Mouse (Mus musculus) spleen, postnatal 4 days (tissue): ENCODE results near the gene Ccdc60.
"Not testable (repeated sequence)": the region's sequence is repeated elsewhere in the genome, so short reads cannot be mapped to it uniquely, and the experiment has no call there.

Experiments used
- DNase-seq, 2 experiments: peaks; one replicate each; pipeline ENCODE4 v3.0.0; 2022; ENCODE audit warnings: low spot score in 2 of 2

Ccdc60 gene

DNA sequence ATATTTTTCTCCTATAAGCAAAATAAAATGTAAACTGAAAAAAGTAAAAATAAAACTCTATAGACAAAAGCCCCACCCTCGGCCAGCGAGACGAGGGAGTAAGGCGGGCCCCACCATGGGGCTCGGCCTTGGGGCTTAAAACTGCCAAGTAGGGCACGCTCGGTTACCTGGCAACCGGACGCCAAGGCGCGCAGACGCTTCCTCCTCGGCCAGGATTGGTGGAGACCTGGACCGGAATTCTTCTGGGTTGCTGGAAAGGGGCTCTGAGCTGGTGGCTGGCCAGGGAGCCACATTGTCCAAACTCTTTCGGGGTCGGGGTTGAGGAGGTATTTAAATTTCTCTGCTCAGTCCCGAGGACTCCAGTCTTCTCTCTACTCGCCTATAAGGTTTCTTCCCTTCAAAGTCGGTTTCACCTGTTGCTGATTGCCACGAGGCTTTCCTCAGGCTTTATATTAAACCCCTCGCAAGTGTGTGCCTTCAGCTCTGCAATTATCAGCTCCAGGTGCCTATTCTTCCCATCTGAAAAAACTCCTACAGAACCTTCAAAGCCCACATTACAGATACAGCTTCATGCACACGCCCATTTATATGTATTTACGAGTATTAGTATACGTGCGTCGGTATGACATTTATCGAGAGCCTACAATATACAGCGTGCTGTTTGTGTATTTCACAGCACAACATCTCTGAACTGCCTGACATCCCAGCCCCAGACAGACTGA is at the start of gene Ccdc60:
Gene Ccdc60 (minus strand): TSS at position 137 of the 722 bp plus-strand sequence.
- no peak for DNase-seq

DNA sequence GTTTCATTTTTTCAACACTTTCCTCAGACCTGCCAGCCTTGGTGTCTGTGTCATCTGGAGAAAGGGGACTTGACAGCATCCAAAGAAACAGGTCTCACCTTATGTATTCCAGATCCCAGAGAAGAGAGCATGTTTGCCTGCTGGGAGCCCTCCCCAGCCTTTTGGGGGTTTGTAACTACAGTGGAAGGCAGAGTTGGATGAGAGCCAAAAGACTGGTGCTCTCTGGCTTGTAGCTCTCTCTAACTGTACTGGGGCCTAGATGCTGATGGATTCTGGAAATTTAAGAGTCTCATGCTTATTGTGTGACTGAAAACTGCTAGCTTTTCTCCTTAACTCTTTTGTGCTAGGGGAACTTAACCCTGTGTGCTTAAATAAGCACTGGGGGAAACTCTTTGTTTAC is 47.4 kb upstream of the Ccdc60 start:
- DNase-seq = no peak

DNA sequence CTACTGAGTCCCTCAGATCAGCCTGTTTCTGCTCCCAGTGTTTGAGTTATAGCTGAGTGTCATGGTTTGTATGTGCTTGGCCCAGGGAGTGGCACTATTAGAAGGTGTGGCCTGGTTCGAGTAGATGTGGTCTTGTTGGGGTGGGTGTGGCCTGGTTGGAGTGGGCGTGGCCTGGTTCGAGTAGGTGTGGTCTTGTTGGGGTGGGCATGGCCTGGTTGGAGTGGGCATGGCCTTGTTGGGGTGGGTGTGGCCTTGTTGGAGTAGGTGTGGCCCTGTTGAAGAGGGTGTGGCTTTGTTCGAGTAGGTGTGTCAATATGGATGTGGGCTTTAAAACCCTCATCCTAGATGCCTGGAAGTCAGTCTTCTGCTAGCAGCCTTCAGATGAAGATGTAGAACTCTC is 40.1 kb upstream of the Ccdc60 start:
- no peak for DNase-seq

DNA sequence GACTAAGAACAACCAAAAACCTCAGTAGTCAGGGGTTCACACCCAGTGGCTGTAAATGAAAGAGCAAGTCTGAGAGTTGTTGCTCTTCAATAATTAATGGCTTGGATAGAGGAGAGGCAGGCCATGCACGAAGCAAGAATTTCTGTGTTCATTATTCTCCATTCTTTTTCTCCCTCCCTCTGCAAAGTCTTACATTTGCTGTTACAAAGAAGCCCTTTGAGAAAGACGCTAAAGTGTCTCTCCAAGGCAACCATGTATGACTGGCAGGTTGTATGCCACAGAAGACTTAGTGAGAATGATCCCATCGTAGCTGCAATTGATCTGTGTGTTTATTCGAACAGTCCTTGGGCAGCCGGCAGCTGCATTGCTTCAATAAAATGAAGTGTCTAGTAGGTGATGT is 34.6 kb upstream of the Ccdc60 start:
- DNase-seq = no peak

DNA sequence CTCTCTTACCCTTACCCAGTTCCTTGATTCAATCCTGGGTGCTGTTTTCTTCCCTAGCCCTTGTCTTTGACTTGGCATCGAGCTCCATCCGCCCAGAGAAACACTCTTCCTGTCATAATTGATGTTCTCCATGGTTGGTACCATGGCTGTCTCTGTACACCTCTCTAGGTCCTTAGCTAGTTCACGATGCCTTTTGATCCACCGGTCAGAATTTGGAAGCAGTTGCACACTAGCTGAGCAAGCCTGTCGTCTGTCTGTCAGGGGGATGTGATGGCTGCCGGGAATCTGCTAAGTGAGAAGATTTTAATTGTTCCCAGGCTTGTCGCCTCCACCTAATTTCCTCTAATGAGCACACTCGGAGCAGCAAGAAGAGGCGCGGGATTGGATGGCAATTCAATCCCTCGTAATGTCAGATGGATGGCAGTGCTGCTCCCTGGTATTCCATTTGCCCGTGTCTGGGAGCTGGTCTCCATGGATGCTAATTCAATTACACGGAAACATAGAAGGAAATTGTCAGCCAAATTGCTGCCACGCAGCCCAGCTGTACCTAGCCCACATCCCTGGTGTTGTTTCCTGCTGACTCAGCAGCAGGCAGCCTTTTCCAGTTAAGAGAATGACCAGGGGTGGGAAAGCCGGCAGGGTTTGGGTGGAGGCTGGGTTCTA is 33.7 kb upstream of the Ccdc60 start:
- DNase-seq = no peak

DNA sequence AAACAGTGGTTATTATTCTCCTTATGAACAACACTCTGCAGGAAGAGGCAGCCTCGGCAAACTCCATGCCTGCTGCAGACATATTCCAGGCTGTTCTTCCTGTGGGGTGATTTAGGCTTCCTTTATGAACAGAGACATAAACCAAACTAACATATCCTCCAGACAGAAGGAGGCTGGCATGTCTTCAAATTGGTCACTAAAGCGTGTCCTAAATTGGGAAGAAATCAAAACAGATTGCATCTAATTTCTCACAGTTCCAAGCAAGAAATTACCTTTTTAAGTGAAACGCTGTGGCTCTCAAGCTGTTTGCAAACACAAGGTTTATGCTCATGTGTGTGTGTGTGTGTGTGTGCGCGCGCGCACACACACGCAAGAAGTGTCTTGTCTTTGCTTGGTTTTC is 24.9 kb upstream of the Ccdc60 start:
- no peak for DNase-seq

DNA sequence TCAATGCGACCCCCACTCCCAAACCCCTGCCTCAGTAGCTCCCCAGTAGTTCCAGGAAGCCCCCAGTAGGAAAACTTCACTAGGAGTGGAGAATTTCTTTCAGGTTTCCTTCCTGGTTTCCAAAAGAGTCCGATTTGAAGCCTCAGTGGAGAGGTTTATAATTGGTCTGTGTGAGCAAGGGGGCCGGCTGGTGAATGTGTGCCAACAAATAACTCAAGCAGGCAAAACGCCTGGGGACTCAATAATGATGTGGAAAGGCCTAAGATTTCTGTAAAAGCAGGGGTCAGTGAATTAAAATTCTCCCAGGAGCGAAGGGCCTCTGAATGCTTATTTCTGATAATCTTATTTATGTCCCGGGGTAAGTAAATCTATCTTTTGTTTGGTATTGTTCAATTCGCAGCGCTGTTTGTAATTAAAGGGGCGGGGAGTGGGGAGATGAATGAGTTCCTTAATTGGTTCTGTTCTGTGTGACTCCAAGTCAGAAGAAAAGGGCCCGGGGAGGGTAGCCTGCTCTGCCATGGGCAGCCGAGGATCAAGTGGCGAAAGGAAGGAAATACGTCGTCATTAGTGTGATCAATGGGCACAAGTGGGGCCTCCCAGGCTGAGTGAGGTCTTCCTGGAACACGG is 23.4 kb upstream of the Ccdc60 start:
- no peak for DNase-seq

DNA sequence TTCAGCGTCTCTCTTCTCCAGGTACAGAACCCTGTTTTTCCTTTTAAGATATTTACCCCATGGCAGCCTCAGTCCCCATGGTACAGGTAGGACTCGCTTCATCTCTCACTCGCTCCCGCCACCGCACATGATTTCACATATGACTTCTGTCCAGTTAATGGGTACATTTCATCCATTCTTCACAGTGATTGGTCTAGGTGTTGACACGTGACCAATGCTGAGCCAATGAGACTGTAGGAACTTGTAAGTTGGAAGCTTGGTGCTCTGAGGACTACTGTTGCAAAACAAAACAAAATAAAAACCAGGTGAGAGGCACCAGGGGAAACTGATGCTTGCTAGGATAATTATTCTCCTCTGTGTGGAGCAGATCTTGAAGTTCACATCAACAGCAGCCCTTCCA is 22.9 kb upstream of the Ccdc60 start:
- DNase-seq = no peak

DNA sequence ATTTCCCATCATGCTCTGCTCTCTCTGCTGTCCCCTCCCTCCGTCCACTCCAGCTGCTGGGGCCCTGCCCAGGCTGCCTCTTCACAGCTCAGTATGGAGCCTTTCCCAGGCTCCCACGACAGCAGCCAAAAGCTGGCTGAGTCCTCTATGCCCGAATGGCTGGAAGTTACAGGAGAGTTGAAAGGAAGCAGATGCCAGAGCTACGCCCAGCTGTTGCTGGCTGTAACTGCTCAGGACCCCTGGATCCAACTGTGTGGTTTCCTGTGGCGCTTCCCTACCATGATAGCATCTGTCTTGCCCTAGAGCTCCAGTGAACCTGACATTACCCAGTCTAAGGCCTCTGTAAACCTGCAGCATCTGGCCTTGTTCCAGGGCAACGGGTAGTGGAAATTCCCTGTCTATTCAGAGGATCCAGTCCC is 20.6 kb upstream of the Ccdc60 start:
- no peak for DNase-seq

DNA sequence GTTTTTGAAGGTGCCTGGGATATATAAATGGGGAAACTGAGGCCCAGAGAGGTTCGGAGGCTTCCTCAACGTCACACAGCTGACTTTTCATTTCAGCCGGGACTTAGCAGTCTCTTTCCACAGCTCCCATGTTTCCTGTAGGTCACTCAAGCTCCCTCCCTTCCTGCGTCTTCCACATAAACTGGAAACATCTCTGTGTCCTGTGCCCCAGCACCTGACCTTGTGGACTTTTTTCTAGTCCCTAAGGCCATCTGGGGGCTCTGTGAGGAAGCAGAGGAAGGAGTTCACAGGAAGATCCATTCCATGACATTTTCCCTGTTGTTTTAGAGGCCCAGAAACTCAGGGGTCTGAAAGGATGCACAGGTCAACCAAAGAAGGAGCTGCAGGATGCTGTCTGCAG is 16.8 kb upstream of the Ccdc60 start:
- no peak for DNase-seq

DNA sequence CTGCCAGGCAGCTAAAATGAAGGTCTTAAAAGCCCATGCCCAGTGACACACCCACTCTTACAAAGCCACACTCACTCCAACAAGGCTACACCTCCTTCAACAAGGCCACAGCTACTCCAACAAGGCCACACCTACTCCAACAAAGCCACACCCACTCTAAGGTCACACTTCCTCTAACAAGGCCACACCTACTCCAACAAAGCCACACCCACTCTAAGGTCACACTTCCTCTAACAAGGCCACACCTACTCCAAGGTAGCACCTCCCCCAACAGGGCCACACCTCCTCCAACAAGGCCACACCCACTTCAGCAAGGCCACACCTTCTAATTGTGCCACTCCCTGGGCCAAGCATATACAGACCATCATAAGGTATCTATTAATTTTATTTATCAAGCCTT is 16.4 kb upstream of the Ccdc60 start:
- not testable (repeated sequence) for DNase-seq

DNA sequence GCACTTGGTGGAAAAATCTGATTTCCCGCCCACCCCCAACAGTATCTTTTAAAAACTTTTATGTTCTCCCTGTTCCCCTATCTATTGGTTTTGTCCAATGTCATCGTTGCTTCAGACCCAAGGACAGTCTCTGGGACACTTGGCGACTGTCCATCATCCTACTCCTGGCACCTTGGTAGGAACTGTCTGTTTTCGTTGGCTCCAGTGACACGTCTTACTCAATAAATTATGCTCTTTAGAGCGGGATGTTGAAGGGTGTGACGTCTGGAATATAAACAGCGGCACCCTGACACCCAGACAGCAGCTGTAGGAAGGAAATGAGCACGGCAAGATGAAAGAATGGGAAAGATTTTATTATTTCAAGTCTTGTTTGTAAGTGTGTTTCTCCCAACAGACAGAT is 12.2 kb upstream of the Ccdc60 start:
- no peak for DNase-seq

DNA sequence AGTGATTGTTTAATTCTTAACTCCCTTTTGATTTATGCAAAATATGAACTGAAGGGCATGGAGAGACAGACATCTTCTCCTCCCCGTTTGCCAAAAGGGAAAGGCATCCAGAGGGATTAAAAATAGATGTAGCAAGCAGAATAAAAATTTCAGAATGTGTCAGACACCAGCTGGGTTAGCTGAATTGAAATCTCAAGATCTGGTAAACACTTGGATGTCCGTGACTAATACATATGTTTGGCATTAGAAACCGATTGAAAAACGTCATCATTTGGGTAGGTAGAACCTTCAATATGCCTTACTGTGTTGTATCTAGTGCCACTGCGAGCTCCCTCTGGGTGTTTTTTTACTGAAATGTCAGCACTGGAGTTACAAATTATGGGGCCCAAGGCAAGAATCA is 4.7 kb upstream of the Ccdc60 start:
- no peak for DNase-seq

DNA sequence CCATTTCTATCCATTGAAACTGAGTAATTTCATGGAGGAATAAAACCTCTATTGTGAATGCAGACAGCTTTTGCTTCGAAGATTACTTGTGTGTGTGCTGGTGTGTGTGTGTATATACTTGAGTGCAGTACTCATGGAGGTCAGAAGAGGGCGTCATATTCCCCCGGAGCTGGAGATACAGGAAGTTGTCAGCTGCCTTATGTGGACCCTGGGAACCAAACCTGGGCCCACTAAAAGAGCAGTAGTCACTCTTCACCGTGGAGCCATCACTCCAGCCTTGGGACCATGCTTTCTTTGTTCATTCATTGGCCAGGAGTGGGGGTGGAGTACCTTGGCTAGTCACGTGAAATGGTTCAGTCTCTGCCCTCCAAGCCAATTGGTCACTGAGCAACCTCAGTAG is 1.8 kb upstream of the Ccdc60 start:
- no peak for DNase-seq

DNA sequence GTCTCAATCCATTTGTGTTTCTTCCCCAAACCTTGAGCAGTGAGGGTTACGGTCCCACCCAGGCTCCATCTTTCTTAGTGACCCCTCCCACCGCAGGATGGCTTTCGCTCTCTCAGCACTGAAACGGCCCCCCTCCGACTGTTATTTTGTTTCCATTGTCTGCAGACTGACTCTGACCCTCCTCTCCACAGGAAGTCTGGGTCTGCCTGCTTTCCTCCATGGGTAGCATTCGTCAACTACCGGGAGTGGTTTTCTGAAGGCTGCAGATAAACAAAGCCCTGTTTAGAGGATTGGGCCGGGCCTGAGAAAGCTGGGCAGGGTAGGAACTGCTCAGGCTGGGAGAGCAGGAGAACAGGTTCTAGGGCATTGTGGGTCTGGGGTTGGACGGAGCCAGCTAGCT is 1.1 kb upstream of the Ccdc60 start:
- DNase-seq = no peak

DNA sequence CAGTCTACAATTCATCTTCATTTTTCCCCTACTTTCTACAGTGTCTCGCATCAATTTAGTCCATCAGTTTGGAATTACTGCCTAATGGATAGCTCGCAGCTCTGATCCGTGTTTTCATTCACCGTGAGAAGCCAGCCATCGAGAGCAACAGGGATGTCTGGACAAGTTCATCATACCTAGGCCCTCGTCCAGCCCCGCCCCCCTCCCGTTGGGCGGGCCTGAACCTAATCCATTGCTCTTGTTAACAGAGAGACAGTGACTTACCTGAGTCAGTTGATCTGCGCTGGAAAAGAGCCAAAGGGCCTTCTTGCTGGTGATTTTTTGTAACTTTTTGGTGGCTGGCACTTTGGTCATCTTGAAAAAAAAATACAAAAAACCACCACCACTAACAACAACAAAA is 602 bp downstream of the Ccdc60 start:
- DNase-seq = no peak

DNA sequence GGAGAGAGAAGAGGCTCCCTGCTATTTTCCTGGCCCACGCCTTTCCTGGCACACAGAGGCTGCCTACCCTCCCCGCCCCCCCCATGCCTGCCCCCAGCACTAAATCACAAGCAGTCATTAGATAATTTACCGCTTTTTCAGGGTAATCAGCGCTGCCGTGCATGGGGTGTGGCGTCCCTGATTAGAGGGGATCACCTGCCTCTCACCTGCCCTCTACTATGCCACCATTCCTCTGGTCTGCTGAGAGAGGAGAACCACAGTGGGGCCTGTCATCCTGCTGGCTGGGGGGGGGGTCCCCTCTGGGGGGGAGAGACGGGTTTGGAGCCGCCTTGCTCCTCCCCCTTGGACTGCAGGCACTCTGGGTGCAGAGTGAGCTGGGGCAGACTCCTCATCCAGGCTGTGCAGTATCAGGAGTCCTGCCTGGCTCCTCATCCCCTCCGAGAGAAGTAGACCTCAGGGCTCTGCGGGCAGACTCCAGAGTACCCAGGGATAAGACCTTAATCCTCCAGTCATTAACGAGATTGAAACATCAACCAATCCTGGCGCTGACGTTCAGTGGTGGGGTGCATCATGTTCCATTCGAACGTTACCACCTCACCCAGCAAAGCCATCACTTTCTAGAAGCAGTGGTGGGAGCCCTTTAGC is 3.1 kb downstream of the Ccdc60 start:
- no peak for DNase-seq

DNA sequence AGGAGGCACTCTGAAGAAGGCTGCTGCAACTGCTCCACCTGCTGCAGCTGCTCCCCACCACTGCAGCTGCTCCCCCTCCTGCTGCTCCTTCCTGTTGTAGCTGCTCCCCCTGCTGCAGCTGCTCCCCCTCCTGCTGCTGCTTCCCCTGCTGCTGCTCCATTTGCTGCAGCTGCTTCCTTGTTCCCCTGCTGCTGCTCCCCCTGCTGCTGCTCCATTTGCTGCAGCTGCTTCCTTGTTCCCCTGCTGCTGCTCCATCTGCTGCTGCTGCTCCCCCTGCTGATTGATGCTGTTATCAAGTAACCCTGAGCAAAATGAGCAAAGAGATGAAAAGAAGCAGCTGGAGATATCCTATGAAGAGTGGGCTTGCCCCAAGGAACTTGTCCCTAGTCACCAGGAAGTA is 8.3 kb downstream of the Ccdc60 start:
- DNase-seq = no peak

DNA sequence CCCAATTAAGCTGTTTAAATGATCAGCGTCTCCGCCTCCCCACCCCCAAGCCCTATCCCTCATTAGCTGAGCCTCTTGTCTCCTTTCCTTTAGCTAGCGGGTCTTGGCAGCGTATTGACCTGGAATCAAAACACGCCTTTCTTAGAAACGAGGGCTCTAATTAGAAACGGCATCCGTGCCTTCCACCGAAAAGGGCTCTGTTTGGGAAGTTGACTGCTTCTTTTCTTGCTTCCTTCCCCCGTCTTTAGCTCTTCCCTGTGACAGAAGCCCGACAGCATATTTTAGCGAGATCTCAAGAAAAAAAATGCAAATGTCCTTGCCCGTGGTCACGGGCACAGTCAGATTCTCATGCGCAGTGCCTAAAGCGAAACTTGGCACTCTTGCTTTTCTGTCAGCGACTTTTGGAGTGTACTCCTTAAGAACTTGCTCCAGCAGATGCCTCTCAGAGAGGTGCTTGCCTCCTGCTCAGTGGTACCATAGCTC is 10.3 kb downstream of the Ccdc60 start:
- DNase-seq = no peak

DNA sequence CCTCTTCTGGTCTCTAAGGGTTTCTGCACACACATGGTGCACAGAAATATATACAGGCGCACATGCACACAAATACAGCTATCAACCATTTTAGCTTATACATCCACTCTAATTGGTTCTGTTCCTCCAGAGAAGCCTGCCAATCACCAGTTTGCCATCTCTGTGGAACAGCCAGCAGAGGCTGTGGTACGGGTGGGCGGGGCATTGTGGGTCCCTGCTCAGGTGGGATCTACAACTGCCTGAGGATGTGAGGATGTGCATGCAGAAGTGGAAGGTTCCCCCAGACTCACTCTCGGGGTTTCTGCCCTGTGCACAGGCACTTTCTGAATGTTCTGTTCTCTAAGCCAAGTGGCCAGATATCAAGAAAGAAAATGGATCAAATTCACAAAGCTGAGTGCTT is 10.8 kb downstream of the Ccdc60 start:
- DNase-seq = no peak

DNA sequence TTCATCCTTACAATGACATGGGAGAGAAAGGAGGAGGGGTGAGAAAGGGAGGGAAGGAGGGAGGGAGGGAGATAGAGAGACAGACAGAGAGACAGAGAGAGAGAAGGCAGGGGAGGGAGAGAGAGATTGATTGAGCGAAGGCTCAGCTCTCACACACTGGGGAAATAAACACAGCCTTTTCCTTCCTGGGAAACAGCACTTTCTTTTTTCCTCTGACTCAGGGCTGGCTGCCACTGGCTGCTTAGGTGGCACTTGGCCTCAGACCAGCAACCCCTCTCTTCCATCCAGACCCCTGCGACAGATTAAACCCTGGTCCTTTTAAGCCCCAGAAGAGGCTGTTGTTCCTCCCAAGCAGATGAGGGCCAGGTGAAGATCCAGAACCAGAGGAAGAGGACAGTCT is 14.0 kb downstream of the Ccdc60 start:
- DNase-seq = no peak

DNA sequence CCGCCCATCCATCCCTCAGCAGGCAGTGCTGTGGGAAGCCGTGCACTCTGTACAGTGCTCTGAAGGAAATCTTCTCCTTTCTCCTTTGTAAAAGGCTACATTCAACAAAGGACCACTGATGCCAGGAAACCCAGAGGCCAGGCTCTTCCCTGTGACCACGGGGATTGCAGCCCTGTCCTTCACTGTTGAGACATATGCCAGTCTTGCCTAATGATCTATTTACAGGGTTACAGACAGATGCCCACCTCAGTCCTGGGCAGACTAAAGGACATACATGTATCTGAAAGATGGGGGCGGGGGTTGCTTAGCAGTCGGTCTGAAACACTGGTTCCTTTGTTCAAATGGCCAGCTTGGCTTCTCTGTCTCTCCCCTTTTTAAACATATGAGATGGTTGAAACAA is 14.4 kb downstream of the Ccdc60 start:
- no peak for DNase-seq
